Mouse (Mus musculus) kidney, adult 2 months (tissue): ENCODE measurements around the gene Pip5kl1.

Experiments
- CTCF ChIP-seq: fragments of 200-500 bp; conservative IDR thresholded peaks from 2 replicates; pipeline ENCODE4 v1.5.1; 2011; ENCODE audit warnings: low read depth, mild to moderate bottlenecking, control low read depth, low read length, moderate library complexity, mixed read lengths; ENCODE audit not compliant: insufficient read depth, insufficient read length
- POLR2A ChIP-seq: fragments of 200-500 bp; IDR thresholded peaks from one replicate; pipeline ENCODE4 v1.6.1; 2011; ENCODE audit warnings: low read depth, low read length, control low read depth

DNA sequence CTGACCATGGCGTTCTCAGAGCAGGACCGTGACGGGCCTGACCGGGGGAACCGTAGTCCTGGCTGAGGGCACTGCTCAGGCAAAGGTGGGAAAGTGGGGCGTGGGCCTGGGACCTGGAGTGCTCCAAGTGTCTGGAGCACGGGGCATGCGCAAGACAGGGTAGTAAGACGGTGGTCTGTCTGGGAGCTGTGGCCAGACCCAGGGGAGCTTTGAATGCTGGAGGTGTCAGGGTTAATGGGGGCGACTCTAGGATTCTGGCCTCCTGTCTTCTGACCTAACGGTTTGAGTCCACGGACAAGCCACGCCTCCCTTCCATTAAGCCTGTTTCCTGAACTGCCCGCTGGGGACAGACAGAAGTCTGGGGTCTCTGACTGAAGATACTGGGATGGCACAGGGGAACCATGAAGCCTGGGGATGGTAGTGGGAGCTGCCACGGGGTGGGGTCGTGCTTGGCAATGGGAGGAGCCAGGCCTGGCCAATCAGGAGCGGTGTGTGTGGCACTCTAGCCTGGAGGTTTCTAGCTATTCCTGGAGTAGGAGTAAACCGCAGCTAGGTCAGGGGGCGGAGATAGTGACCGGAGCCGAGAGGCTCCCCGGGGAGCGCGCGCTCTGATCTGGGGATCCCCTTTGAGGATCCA, 33.7 kb downstream of the Pip5kl1 start:
- TF ChIP-seq POLR2A (no peak), CTCF (no peak)
